Mouse (Mus musculus) embryonic fibroblast, embryonic 13.5 days (primary cell): ENCODE measurements around the gene Osm. TPM values are rescaled to one million over a fixed set of nuclear protein-coding genes. Genes with fewer than 3 reads are reported as not detected.

Experiments
- H3K27ac ChIP-seq: 2 replicates; pipeline ENCODE4 v1.5.1; 2012; ENCODE audit warnings: low read length, control low read depth, inconsistent platforms; ENCODE audit not compliant: insufficient read depth
- H3K4me1 ChIP-seq: 2 replicates; pipeline ENCODE4 v1.6.1; 2011; ENCODE audit warnings: low read length; ENCODE audit not compliant: control insufficient read depth, insufficient read depth
- H3K4me3 ChIP-seq: 2 replicates; pipeline ENCODE4 v1.5.1; 2011; ENCODE audit warnings: mild to moderate bottlenecking, control low read depth, low read length; ENCODE audit not compliant: insufficient read depth
- CTCF ChIP-seq: IDR thresholded peaks from 2 replicates; pipeline ENCODE4 v1.5.1; 2011; ENCODE audit warnings: mild to moderate bottlenecking, control low read depth, low read length, moderate library complexity, borderline replicate concordance; ENCODE audit not compliant: insufficient read depth
- POLR2A ChIP-seq: IDR thresholded peaks from 2 replicates; pipeline ENCODE4 v1.6.1; 2011; ENCODE audit warnings: low read depth, mild to moderate bottlenecking, control low read depth, low read length, moderate library complexity
- polyA plus RNA-seq: library from polyadenylated mRNA; stranded (reverse); fragments of >200 nt; gene quantifications from 2 replicates; pipeline ENCODE4 v1.2.4, GENCODE M21; 2011; ENCODE audit warnings: low read depth; ENCODE audit not compliant: missing spikeins, insufficient read length

Gene Osm
- polyA plus RNA-seq, result not detected in 2 replicates

GRCm38 (mm10) chr11:4235665-4236545, at the start of gene Osm:
Gene Osm (plus strand): TSS chr11:4236420.
- TF ChIP-seq POLR2A (no peak), CTCF (no peak)
- H3K4me1 ChIP-seq, result no peaks in the 10 kb centered on the region
- no peak within 1 kb of the TSS for H3K4me3 ChIP-seq
- H3K27ac ChIP-seq, result no peak within 1 kb of the TSS

- H3K4me3 ChIP-seq, result peak within 1 kb of the TSS; percentile 87
Measured at GRCm38 (mm10) chr11:4186486-4187317, 49.5 kb upstream of the Osm start, which contains the start of gene Tbc1d10a. Gene Tbc1d10a (plus strand): TSS chr11:4186789.

GRCm38 (mm10) chr11:4187318-4187700, 48.9 kb upstream of the Osm start:
- Histone ChIP-seq H3K4me3 (peak overlapping the region; percentile 87), H3K4me1 (peaks cover 30% of the 10 kb centered on the region), H3K27ac (no peak overlapping the region)
- TF ChIP-seq CTCF (no peak), POLR2A (no peak)

More at GRCm38 (mm10) chr11:4186486-4187317, 49.5 kb upstream of the Osm start, which contains the start of gene Tbc1d10a:
- no peak for TF ChIP-seq CTCF
- TF ChIP-seq POLR2A, result peak; percentile 82
- Histone ChIP-seq H3K27ac (peak within 1 kb of the TSS; percentile 22; the same call in 1 of the 2 replicates), H3K4me1 (peaks cover 30% of the 10 kb centered on the region)

- peaks cover 20% of the 10 kb centered on the region for H3K4me1 ChIP-seq
- TF ChIP-seq POLR2A, result no peak
- TF ChIP-seq CTCF, result no peak
- H3K27ac ChIP-seq, result no peak overlapping the region
- no peak overlapping the region for H3K4me3 ChIP-seq
Measured at GRCm38 (mm10) chr11:4189182-4189581, 47.0 kb upstream of the Osm start.

- no peak overlapping the region for H3K4me3 ChIP-seq
- H3K27ac ChIP-seq, result peak overlapping the region; percentile 62
- H3K4me1 ChIP-seq, result peaks cover 20% of the 10 kb centered on the region
- TF ChIP-seq CTCF (no peak), POLR2A (no peak)
Measured at GRCm38 (mm10) chr11:4190677-4191076, 45.5 kb upstream of the Osm start.

GRCm38 (mm10) chr11:4192757-4193156, 43.5 kb upstream of the Osm start:
- peaks cover 20% of the 10 kb centered on the region for H3K4me1 ChIP-seq
- no peak overlapping the region for H3K27ac ChIP-seq

GRCm38 (mm10) chr11:4193420-4193819, 42.8 kb upstream of the Osm start:
- no peak for TF ChIP-seq POLR2A
- TF ChIP-seq CTCF, result no peak
- no peak overlapping the region for H3K27ac ChIP-seq
- H3K4me3 ChIP-seq, result no peak overlapping the region
- H3K4me1 ChIP-seq, result peaks cover 17% of the 10 kb centered on the region

More at GRCm38 (mm10) chr11:4192757-4193156, 43.5 kb upstream of the Osm start:
- no peak overlapping the region for H3K4me3 ChIP-seq
- TF ChIP-seq CTCF (no peak), POLR2A (no peak)

GRCm38 (mm10) chr11:4195597-4196031, 40.6 kb upstream of the Osm start:
- Histone ChIP-seq H3K4me3 (no peak overlapping the region), H3K27ac (no peak overlapping the region), H3K4me1 (peaks cover 3% of the 10 kb centered on the region)
- TF ChIP-seq CTCF (no peak), POLR2A (no peak)

GRCm38 (mm10) chr11:4196636-4197035, 39.6 kb upstream of the Osm start:
- Histone ChIP-seq H3K27ac (no peak overlapping the region), H3K4me1 (no peaks in the 10 kb centered on the region), H3K4me3 (no peak overlapping the region)
- TF ChIP-seq CTCF (no peak), POLR2A (no peak)

GRCm38 (mm10) chr11:4197691-4198090, 38.5 kb upstream of the Osm start:
- Histone ChIP-seq H3K4me1 (no peaks in the 10 kb centered on the region), H3K4me3 (no peak overlapping the region), H3K27ac (no peak overlapping the region)
- TF ChIP-seq CTCF (no peak), POLR2A (no peak)
